Mouse (Mus musculus) midbrain, embryonic 16.5 days (tissue): Measurements from ENCODE around the gene Gm20388. TPM values are rescaled to one million over a fixed set of nuclear protein-coding genes. Genes with fewer than 3 reads are reported as not detected.
A peak's percentile ranks its signal among the peaks of the same experiment; 100 is the strongest.

Experiments used
- ATAC-seq: fragments of 200-750 bp; cut with Nextera tagmentation; 2 replicates; pipeline ENCODE4 v1.8.0; 2017; ENCODE audit warnings: moderate TSS enrichment
- H3K27ac ChIP-seq: fragments of 300-500 bp; sonication (generic); 2 replicates; pipeline ENCODE4 v1.5.1; 2014; ENCODE audit warnings: mild to moderate bottlenecking, low read length, mixed read lengths
- H3K27me3 ChIP-seq: fragments of 300-500 bp; sonication (generic); 2 replicates; pipeline ENCODE4 v1.6.1; 2014; ENCODE audit warnings: low read depth, low read length, mixed read lengths; ENCODE audit not compliant: control insufficient read depth, insufficient read depth
- H3K36me3 ChIP-seq: fragments of 300-500 bp; sonication (generic); 2 replicates; pipeline ENCODE4 v1.6.1; 2014; ENCODE audit warnings: mild to moderate bottlenecking, low read length, moderate library complexity, mixed read lengths; ENCODE audit not compliant: control insufficient read depth, insufficient read depth
- H3K4me1 ChIP-seq: fragments of 300-500 bp; sonication (generic); 2 replicates; pipeline ENCODE4 v1.6.1; 2014; ENCODE audit warnings: mild to moderate bottlenecking, low read length, mixed read lengths; ENCODE audit not compliant: control insufficient read depth, insufficient read depth
- H3K4me2 ChIP-seq: fragments of 300-500 bp; sonication (generic); 2 replicates; pipeline ENCODE4 v1.6.1; 2014; ENCODE audit warnings: mild to moderate bottlenecking, low read length, mixed read lengths
- H3K4me3 ChIP-seq: fragments of 300-500 bp; sonication (generic); 2 replicates; pipeline ENCODE4 v1.5.1; 2014; ENCODE audit warnings: low read depth, mild to moderate bottlenecking, low read length, moderate library complexity, mixed read lengths
- H3K9ac ChIP-seq: fragments of 300-500 bp; sonication (generic); 2 replicates; pipeline ENCODE4 v1.6.1; 2014; ENCODE audit warnings: low read depth, low read length, mixed read lengths
- H3K9me3 ChIP-seq: fragments of 300-500 bp; sonication (generic); replicated peaks from 2 replicates; pipeline ENCODE4 v1.6.1; 2014; ENCODE audit warnings: mild to moderate bottlenecking, low read length, mixed read lengths; ENCODE audit not compliant: control insufficient read depth, poor library complexity, severe bottlenecking
- WGBS: fragments of 180-500 bp; shearing (Covaris S2); extraction: QIAGEN DNeasy Blood & Tissue Kit; methylation state at CpG from one replicate; pipeline ENCODE4 v1.1.7; 2014; 5-methylcytosine and 5-hydroxymethylcytosine counted together
- polyA plus RNA-seq: library from polyadenylated mRNA; unstranded; fragments of >200 nt; fragmentation: Nextera tagmentation; extraction: Ambion mirVana; gene quantifications from 2 replicates; pipeline ENCODE4 v1.2.1, GENCODE M21; 2015

Gm20388 gene
- polyA plus RNA-seq, 1 experiment from 2014 or later, result 7.5 TPM

GRCm38 (mm10) chr8:121599842-121600241 is 1689.2 kb downstream of the Gm20388 start:
- ATAC-seq, result no peak
- Histone ChIP-seq H3K27ac (no peak overlapping the region), H3K27me3 (no peaks in the 10 kb centered on the region), H3K4me2 (no peak overlapping the region), H3K36me3 (peaks cover 51% of the 10 kb centered on the region), H3K4me3 (no peak overlapping the region), H3K9me3 (no peaks in the 10 kb centered on the region), H3K9ac (no peak overlapping the region), H3K4me1 (no peaks in the 10 kb centered on the region)
- WGBS, result 85% methylated on average over 14 of the region's 14 CpGs

GRCm38 (mm10) chr8:121602411-121602810 is 1691.8 kb downstream of the Gm20388 start:
- no peak overlapping the region for H3K9ac ChIP-seq
- no peaks in the 10 kb centered on the region for H3K4me1 ChIP-seq
- no peak for ATAC-seq
- H3K36me3 ChIP-seq, result peaks cover 61% of the 10 kb centered on the region
- no peaks in the 10 kb centered on the region for H3K9me3 ChIP-seq
- H3K4me3 ChIP-seq, result no peak overlapping the region
- WGBS, result 95% methylated on average over 12 of the region's 12 CpGs
- no peaks in the 10 kb centered on the region for H3K27me3 ChIP-seq
- no peak overlapping the region for H3K27ac ChIP-seq
- H3K4me2 ChIP-seq, result no peak overlapping the region

GRCm38 (mm10) chr8:121602860-121603259 is 1692.2 kb downstream of the Gm20388 start:
- H3K27ac ChIP-seq, result no peak overlapping the region
- WGBS, result 27% methylated on average over 3 of the region's 3 CpGs
- H3K9ac ChIP-seq, result no peak overlapping the region
- H3K36me3 ChIP-seq, result peaks cover 58% of the 10 kb centered on the region
- H3K4me3 ChIP-seq, result no peak overlapping the region
- H3K9me3 ChIP-seq, result no peaks in the 10 kb centered on the region
- no peak overlapping the region for H3K4me2 ChIP-seq
- H3K27me3 ChIP-seq, result no peaks in the 10 kb centered on the region
- no peaks in the 10 kb centered on the region for H3K4me1 ChIP-seq
- no peak for ATAC-seq

GRCm38 (mm10) chr8:121603801-121604200 is 1693.2 kb downstream of the Gm20388 start:
- no peak overlapping the region for H3K4me2 ChIP-seq
- no peak overlapping the region for H3K4me3 ChIP-seq
- H3K27me3 ChIP-seq, result no peaks in the 10 kb centered on the region
- H3K27ac ChIP-seq, result no peak overlapping the region
- WGBS, result 98% methylated on average over 12 of the region's 12 CpGs
- H3K36me3 ChIP-seq, result peaks cover 68% of the 10 kb centered on the region
- no peaks in the 10 kb centered on the region for H3K9me3 ChIP-seq
- H3K9ac ChIP-seq, result no peak overlapping the region
- ATAC-seq, result no peak
- H3K4me1 ChIP-seq, result no peaks in the 10 kb centered on the region

- 92% methylated on average over 5 of the region's 5 CpGs for WGBS
- no peak for ATAC-seq
- Histone ChIP-seq H3K4me1 (no peaks in the 10 kb centered on the region), H3K4me2 (no peak overlapping the region), H3K9ac (no peak overlapping the region), H3K27ac (no peak overlapping the region), H3K36me3 (peaks cover 53% of the 10 kb centered on the region), H3K27me3 (no peaks in the 10 kb centered on the region), H3K4me3 (no peak overlapping the region), H3K9me3 (no peaks in the 10 kb centered on the region)
Measured at GRCm38 (mm10) chr8:121607661-121608060, 1697.0 kb downstream of the Gm20388 start.

- no peak overlapping the region for H3K4me2 ChIP-seq
- peaks cover 2% of the 10 kb centered on the region; the same call in 1 of the 2 replicates for H3K4me1 ChIP-seq
- H3K9ac ChIP-seq, result no peak overlapping the region
- H3K27me3 ChIP-seq, result no peaks in the 10 kb centered on the region
- ATAC-seq, result no peak
- no peak overlapping the region for H3K4me3 ChIP-seq
- H3K27ac ChIP-seq, result no peak overlapping the region
- H3K36me3 ChIP-seq, result peaks cover 43% of the 10 kb centered on the region
- no peaks in the 10 kb centered on the region for H3K9me3 ChIP-seq
- 94% methylated on average over 15 of the region's 15 CpGs for WGBS
Measured at GRCm38 (mm10) chr8:121609251-121609650, 1698.6 kb downstream of the Gm20388 start.

GRCm38 (mm10) chr8:121609916-121610315 is 1699.3 kb downstream of the Gm20388 start:
- no peak for ATAC-seq
- H3K27ac ChIP-seq, result no peak overlapping the region
- H3K4me2 ChIP-seq, result no peak overlapping the region
- no peaks in the 10 kb centered on the region for H3K9me3 ChIP-seq
- no peak overlapping the region for H3K9ac ChIP-seq
- H3K36me3 ChIP-seq, result peaks cover 37% of the 10 kb centered on the region
- H3K27me3 ChIP-seq, result no peaks in the 10 kb centered on the region
- H3K4me3 ChIP-seq, result no peak overlapping the region
- peaks cover 2% of the 10 kb centered on the region; the same call in 1 of the 2 replicates for H3K4me1 ChIP-seq
- 93% methylated on average over 11 of the region's 11 CpGs for WGBS

- H3K27me3 ChIP-seq, result no peaks in the 10 kb centered on the region
- H3K27ac ChIP-seq, result no peak overlapping the region
- ATAC-seq, result no peak
- no peak overlapping the region for H3K4me3 ChIP-seq
- no peaks in the 10 kb centered on the region for H3K9me3 ChIP-seq
- peaks cover 16% of the 10 kb centered on the region for H3K36me3 ChIP-seq
- peak overlapping the region; percentile 25; the same call in 1 of the 2 replicates for H3K9ac ChIP-seq
- peaks cover 2% of the 10 kb centered on the region; the same call in 1 of the 2 replicates for H3K4me1 ChIP-seq
- no peak overlapping the region for H3K4me2 ChIP-seq
Measured at GRCm38 (mm10) chr8:121613419-121613818, 1702.8 kb downstream of the Gm20388 start.

- no peak overlapping the region for H3K4me3 ChIP-seq
- H3K27ac ChIP-seq, result peak overlapping the region; percentile 38; the same call in 1 of the 2 replicates
- no peaks in the 10 kb centered on the region for H3K9me3 ChIP-seq
- H3K4me1 ChIP-seq, result peaks cover 12% of the 10 kb centered on the region; the same call in 1 of the 2 replicates
- no peak overlapping the region for H3K9ac ChIP-seq
- no peak for ATAC-seq
- H3K4me2 ChIP-seq, result no peak overlapping the region
- 65% methylated on average over 7 of the region's 7 CpGs for WGBS
- no peaks in the 10 kb centered on the region for H3K27me3 ChIP-seq
- H3K36me3 ChIP-seq, result no peaks in the 10 kb centered on the region
Measured at GRCm38 (mm10) chr8:121619401-121619995, 1708.9 kb downstream of the Gm20388 start.
